Mouse (Mus musculus) cerebellum, adult (tissue): ENCODE results near the gene Rarres1.

Source experiments
- ATAC-seq: cut with Nextera tagmentation; 2 replicates; pipeline ENCODE4 v1.9.2; 2017; ENCODE audit warnings: mild to moderate bottlenecking, moderate library complexity, mixed read lengths; ENCODE audit not compliant: insufficient number of reproducible peaks, low FRiP score, low TSS enrichment

Rarres1 gene

DNA sequence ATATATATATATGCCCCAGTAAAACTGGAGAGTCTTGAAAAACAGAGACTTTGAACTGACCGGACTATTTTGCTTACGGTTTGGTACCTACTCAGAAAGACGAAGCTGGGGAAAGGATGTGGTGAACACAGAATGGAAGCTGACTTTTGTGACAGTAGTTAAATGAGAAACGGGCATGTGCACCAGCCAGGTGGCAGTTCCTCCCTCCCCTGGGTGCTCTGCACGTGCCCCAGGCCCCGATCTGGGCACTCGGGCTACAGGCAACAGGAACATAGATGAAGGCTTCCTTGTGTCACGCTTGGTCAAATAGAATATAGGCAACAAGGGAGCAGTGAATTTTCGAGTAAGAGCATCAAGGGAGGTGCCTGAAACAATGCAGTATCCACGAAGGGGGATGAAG, 19.0 kb downstream of the Rarres1 start:
- ATAC-seq, result no peak

DNA sequence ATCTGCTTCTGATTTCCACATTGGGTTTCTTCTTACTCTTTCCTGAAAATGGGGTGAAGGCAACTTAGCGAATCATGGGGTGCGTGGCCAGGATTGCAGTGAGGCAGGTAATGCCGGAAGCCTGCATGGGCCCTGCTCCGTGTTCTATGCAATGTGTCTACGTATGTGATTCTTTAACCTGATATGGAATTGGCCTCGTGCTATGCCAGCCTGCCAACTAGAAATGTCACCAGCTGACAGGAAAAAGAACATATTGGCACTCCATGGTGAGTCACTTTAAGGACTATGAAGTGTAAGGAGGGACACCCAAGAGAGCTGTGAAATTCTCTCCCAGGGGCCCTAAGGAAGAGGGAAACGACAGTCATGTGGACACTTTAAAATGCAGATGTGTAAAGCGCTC, 22.2 kb downstream of the Rarres1 start:
- ATAC-seq, result no peak

DNA sequence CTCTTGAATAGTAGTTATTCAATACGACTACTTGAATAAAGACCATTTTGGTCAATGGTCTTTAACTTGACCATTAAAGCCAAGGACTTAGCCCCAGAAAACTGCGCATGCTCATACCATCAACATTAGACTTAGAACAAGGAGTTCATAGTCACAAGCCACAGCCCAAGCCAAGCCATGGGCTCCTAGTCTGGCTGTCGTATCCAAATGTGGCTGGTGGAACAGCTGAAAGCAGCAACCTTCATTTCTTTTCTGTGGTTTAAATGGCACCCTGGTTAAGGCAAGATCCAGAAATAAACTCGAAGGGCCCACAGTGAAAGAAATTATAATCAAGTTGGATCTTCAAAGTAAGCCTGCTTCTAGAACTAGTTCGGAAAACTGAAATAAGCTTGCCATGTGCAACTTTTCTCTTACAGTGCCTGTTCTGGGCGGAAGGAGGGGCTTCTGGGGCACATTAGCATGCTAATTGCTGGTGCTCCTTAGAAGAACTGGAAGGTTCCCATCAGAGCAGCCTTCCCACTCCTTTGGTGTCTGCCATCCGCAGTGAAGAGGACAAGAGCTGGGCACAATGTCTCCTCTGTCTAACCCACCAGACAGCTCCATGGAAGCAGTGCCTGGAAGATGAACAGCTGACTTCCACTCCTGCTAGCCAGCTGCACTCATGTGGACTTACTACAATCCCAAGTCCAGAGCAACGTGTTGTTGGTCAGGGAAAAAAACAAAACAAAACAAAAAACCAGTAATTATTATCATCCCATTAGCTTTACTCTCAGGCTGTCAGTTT, 23.0 kb downstream of the Rarres1 start:
- 0 out of 2 replicates have a peak, but pooled peaks have one; percentile 57 for ATAC-seq

DNA sequence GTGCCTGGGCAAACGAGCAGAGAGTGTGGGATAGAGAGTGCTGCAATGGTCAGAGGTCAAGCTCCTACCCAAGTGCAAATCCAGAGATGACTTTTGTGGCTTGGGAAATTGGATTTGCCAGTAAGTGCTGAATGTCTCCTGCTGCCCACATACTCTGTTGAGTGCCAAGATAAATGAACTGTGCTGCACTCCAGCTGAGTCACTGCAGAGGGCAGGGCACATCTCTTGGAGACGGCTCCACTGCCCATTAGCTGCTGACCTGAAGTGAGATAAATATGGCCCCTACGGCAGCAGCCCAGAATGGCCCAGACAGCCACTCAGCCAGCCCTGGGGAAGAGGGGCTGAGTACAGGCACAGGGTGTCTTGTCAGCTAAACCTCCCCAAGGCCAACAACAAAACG, 25.2 kb downstream of the Rarres1 start:
- ATAC-seq, result no peak

DNA sequence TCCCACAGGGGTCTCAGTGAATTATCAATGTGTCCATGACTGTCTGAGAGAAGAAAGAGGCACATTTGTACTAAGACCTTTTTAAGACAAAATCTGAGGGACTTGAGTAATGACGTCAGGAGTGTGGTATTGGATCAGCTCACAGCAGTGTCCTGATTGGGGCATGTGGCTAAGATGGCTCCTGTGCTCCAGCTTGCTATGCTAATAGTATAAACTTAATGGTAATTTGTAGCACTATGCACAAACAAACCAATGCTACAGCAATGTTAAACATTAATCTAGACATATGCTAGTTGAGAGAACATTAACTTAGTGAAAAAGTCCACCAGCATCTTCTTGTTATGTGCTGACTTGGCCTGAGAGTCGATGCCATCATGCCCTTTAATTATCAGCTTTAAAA, 30.1 kb downstream of the Rarres1 start:
- no peak for ATAC-seq

DNA sequence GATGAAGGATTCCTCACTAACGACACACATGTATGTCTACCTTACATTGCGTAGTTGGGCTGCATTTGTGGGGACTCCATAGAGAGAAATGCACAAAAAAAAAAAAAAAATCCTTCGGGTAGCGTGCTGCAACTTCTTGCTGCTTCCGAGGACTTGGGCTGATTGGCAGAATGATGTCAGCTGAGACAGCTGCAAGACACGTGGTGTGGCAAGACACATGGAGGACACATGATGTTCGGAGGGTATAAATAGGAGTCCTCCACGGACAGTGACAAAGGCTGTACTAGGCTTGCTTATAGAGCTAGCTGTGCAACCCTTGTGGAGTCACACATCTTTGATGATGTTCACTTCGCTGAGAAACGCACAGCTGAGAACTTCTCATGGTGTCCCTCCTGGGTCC, 32.9 kb downstream of the Rarres1 start:
- ATAC-seq, result no peak

DNA sequence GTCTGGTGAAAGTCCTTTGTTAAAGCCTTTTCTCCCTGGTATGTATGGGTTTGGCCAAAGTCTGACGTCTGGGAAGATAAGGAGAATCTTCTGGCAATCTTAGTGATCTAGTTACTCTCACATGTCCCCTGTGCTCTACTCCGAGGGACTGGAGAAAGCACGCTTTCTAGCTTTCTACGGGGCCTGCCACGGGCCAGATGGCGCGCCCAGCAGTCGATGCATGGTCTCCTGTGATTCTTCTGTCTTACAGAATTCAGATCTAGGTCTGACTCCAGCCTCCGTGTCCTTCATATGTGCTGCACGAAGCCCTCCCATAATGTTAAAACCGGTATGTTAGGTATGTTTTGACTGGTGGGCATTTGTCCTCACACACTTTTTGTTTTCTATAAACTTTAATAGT, 35.5 kb downstream of the Rarres1 start:
- no peak for ATAC-seq

DNA sequence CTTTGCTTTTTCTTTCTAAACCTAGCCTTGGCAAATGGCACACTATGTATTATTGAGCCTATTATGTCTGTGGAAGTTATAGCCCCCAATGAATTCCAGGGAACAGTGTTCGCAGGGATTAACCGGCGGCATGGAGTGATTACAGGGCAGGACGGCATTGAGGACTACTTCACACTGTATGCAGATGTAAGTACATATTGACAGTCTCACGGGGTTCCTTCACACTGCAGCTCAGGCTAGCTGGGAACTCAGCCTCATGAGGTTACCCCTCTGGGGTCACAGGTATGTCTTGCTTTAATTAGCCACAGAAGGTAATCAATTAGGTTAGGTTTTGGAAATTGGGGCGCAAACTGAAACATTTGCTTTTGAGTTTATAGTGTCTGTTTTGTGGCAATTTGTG, 41.9 kb downstream of the Rarres1 start:
- ATAC-seq, result no peak

DNA sequence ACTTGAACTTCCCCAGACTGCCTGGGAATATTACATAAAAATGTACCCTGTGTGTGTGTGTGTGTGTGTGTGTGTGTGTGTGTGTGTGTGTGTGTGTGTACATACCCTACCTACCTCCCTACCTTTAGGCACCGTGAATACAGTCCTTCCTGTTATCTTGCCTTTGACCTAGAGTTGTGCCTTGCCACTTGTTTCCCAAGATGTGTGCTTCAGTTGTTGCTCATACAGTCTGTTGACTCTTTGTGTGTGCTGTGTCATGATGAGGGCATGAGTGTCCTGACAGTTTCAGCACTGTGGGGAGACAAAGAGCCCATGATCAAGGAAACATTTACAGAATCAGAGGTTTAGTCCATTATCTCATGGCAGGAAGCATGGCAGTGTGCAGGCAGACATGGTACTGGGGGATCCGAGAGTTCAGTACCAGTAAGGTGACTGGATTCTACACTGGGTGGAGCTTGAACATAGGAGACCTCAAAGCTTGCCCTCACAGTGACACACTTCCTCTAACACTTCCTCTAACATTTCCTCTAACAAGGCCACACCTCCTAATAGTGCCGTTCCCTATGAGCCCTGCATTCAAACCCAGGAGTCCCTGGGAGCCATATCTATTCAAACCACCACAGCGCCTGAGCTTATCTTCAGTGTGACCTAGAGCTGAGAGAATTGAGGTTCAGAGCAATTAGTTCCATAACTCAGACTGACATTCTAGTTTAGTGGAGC, 43.8 kb downstream of the Rarres1 start:
- ATAC-seq, result no peak

DNA sequence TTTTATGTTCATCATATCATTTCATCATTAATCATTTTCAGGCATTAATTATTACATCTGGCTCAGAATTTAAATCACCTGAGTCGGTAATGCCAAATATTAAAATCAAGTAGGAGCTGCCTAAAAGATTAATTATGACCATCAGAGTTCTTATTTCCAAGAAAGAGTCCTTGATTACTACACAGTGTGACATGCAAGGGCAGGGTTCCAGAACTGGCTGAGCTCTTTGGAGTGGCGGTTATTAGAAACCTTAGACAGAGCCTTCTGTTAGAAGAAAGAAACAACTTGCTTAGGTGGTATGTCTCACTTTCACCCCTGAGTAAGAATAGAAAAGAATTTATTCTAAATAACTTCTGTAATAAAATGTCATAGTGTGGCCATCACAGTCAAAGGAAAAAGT, 48.0 kb downstream of the Rarres1 start:
- no peak for ATAC-seq

DNA sequence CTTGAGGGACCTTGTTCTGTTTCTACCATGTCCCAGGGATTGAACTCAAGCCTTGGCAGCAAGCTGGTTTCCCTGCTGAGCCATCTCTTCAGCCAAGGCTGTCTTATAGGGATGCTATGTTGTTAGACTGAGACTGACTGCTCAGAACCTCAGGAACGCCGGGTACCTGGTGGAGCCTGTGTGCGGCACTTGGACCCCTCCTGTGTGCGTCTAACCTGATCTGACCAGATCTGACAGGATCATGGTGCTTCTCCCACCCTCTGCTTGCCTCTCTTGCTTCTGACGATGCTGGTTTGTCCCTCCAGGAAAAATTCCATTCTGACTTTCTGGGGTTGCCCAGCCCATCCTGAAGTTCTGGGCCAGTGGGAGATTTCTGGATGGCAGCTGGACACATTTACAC, 48.7 kb downstream of the Rarres1 start:
- ATAC-seq, result no peak

DNA sequence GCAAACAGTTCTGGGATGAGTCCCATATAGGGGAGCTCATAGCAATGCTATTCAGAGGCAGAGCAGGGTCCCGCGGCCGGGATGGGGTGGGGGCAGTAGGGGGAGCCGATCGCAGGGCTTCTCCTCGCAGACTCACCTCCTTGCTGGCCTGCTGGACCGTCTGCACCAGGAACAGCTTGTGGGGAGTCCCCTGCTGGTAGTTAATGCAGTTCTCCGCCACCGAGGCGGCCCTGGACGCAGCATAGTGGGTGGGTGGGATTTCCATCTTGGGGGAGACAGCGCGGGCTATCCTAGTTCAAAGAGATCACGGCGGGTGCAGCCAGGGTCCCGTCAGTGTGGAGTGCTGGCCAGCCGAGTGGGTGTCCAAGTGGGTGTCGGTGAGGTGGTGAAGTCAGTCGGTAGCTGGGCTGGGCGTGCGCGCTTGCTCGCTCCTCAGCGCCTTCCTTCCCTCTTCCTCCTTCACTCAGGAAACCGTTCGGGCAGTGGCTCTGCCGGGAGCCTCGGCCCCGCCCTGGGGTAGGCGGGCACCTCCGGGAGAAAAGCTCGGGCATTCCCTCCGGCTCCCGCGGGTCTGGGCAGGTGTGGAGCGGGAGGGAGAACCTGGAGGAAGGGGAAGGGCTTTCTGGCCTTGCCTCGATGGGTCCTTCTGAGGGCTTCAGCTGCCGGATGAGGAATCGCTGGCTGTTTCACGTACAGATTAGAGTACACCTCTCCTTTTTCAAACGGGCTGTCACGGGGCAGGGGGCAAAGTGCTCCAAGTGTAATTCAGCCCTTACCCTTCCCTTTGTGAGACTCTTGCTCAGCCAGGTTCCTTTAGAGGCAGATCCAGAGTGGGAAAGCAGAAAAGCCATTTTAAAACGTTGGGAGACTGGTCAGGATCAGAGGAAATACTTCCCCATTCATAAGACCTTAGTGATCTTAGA, 51.6 kb downstream of the Rarres1 start, which contains the start of gene Lxn:
Lxn (minus strand) TSS at position 477 of the 923 bp plus-strand sequence.
- ATAC-seq, result peak; percentile 92

DNA sequence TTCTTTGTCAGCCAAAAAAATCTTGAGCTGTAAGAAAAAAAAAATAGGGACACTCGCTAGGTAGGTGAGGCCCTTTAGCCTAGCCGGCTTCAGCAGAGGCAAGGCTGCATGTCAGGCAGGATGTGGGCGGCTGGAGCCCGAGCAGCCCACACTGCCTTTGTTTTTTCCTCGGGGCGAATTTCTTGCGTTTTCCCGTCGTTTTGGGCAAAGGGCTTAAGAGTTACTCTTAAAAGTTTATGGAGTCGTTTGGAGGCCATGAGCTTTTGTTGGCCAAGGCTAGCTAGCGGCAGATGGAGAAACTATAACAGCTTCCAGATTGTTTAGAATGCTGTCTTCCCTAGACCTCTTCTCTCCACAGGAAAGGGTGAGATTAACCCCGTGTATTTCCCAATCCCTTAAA, 52.3 kb downstream of the Rarres1 start:
- no peak; the same call in 1 of the 2 replicates for ATAC-seq

DNA sequence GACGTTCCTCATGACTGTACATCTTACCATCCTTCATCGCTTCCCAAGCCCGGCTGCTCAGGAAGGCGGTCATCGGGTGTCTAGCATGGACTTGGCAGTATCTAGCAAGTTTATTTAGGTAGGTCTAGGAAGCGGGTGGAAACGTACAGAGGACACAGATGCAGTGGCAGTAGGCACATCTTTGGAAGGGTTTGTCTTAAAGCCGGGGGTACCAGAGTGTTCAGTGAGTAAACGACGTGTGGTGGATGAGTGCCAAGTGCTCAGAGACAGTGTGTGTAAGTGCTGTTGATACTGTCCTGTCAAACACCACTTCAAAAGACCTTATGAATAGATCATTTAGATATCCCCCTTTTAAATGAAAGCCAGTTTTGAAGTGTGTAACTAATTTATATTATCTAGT, 52.7 kb downstream of the Rarres1 start:
- no peak for ATAC-seq

DNA sequence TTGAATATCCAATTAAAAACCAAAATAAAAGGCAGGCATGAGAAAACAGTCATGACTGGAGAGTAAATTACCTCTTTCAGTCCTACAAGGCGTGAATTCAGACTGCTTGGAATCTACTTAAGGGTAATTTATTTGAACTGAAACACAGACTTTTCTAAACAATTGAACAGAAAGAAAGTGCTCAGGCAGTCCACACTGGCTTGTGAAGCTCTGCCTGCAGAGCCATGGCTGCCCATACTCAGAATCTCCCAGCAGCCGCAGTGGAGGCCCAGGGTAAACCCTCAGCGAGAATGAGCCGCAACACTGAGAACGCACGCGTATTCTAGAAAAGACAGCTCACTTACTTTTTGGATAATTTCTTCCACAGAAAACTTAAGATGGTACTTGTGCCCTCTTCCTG, 53.3 kb downstream of the Rarres1 start:
- ATAC-seq, result no peak

DNA sequence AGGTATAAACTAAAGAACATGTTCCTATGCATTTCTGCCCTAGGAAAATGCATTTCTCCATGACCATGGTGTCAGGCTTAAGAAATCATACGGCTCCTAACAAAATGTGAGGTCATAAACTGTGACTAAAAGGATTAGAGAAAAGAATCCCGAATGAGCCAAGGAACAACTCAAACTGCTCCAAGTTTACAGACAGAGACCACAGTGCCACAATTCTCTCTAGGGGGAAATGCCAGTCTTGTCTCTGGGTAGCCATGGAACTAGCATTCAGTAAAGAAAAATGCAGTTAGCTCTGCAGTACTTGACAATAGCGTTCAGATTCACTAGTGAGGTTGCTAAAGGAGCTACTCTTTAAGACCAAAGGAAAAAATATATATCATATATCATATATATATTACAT, 55.4 kb downstream of the Rarres1 start:
- no peak for ATAC-seq

DNA sequence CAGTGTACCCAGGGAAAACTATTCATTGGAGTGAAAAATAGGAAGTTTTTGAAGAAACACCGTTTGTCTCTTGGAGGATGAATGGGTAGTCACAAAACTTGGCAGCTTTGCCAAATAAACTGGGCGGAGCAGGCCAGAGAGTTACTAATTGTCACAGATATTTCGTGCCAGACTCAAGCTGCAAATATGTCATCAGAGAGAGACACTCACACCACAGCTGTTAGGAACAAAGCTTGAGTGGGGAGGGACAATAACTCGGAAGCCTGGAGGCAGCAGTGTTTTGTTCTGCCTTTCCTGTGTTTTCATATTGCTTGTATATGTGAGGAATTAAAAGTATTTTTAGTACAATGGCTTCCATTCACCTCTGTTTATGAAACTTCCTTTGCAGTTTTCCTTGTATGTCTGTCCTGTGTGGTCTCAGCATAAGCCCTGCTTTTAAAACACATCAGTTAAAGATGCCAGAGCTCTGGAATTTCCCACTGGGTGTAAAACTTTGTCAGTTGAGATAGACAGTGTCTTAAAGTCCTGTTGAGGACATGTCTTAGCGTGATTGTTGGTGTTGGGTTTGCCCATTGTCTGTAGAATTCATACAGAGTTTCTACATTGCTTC, 64.6 kb downstream of the Rarres1 start:
- no peak for ATAC-seq

DNA sequence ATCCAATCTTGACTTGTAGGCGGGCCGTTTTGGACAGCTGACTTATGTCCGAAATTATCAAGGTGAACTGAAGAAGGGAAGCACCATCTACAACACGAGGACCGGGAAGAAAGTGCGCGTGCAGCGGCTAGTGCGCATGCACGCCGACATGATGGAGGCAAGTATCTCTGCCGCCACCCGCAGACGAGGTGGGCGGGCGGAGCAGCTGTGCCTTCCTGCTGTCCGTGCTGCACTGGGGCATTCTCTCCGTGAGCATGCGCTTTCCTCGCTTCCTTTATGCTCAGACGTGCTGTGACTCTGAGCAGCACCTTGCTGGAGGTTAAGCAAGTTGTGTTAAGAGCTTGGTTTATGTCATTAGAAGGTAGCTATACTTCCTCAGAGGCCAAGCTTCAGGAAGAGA, 65.7 kb downstream of the Rarres1 start:
- no peak for ATAC-seq

DNA sequence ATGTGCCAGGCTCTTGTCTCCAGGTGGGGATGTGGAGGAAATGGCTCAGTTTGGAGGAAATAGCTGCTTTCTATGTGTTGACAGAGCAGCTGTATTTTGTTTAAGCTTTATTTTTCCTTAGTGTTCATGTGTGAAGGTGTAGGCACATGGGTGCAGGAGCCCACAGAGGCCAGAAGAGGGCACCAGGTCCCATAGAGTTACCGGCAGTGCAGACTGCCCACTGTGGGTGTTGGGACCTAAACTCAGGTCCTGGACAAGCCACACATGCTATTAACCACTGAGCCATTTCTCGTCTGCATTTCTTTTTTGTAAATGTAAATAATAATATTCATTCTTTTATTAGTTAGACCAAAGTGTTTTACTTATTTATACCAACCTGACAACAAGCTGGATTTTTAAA, 68.2 kb downstream of the Rarres1 start:
- no peak for ATAC-seq

DNA sequence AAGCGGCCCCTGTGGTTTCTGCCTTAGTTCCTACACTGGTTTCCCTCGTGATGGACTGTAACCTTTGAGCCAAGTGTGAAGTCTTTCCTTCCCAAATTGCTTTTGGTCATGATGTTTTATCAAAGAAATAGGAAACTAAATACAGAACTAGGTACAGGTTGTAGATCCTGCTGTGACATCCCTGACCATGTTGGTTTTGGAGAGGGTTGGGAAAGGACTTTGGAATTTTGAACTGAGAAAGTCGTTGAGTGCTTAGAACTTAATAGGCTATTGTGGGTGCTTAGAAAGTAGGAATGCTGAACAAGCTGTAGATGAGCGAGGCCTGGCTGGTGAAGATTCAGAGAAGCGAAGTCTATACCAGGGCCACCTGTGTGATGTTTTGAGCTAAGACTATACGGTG, 81.3 kb downstream of the Rarres1 start:
- ATAC-seq, result no peak
